Mouse (Mus musculus) thymus, adult 2 months (tissue): ENCODE data around the gene Cenpt.

Experiments
- CTCF ChIP-seq: fragments of 200-500 bp; IDR thresholded peaks from 2 replicates; pipeline ENCODE4 v1.5.1; 2012; ENCODE audit warnings: mild to moderate bottlenecking, control low read depth, low read length, moderate library complexity, borderline replicate concordance; ENCODE audit not compliant: control insufficient read depth, poor library complexity, insufficient read depth; ENCODE audit errors: extremely low read depth
- POLR2A ChIP-seq: fragments of 200-500 bp; IDR thresholded peaks from 2 replicates; pipeline ENCODE4 v1.6.1; 2012; ENCODE audit warnings: mild to moderate bottlenecking, low read length, control low read depth, moderate library complexity; ENCODE audit not compliant: control insufficient read depth, poor library complexity, insufficient read depth; ENCODE audit errors: extremely low read depth

- TF ChIP-seq CTCF (no peak), POLR2A (no peak)
Measured at GRCm38 (mm10) chr8:105852146-105852729, 840 bp downstream of the Cenpt start.
